Mouse (Mus musculus) olfactory bulb, adult 2 months (tissue): ENCODE measurements around the gene Tenm2.

Experiments
- CTCF ChIP-seq: fragments of 200-500 bp; IDR thresholded peaks from 2 replicates; pipeline ENCODE4 v1.5.1; 2012; ENCODE audit warnings: low read depth, mild to moderate bottlenecking, low read length, moderate library complexity; ENCODE audit not compliant: insufficient read depth
- POLR2A ChIP-seq: fragments of 200-500 bp; IDR thresholded peaks from 2 replicates; pipeline ENCODE4 v1.6.1; 2012; ENCODE audit warnings: mild to moderate bottlenecking, low read depth, low read length, moderate library complexity; ENCODE audit not compliant: insufficient read depth

GRCm38 (mm10) chr11:35963554-35963953 is 1272.2 kb downstream of the Tenm2 start:
- TF ChIP-seq POLR2A (no peak), CTCF (no peak)
